Mouse (Mus musculus) forelimb bud, embryonic 11.5 days (tissue): ENCODE measurements at regions not wholly inside any gene's neighbourhood (a gene's known extent, or its start where the extent isn't known, plus 50 kb on each side); places are given as distances from the start of the nearest gene placed in this dataset.
A peak's percentile ranks its signal among the peaks of the same experiment; 100 is the strongest.
"Not testable (repeated sequence)": the region's sequence is repeated elsewhere in the genome, so short reads cannot be mapped to it uniquely, and the experiment has no call there.

Experiments used
- DNase-seq: peaks from one replicate; pipeline ENCODE4 v3.0.0-alpha.2; 2012; ENCODE audit warnings: low read depth, low spot score

GRCm38 (mm10) chr12:45287759-45288158 lies 213.2 kb upstream of the Stxbp6 start:
- DNase-seq = no peak

GRCm38 (mm10) chr12:45256309-45256708 lies 181.8 kb upstream of the Stxbp6 start:
- no peak for DNase-seq

GRCm38 (mm10) chr12:45211131-45211530 lies 136.6 kb upstream of the Stxbp6 start:
- DNase-seq = no peak

- no peak for DNase-seq
These were observed 120.9 kb upstream of the Stxbp6 start for GRCm38 (mm10) chr12:45195304-45195920.

GRCm38 (mm10) chr12:45187149-45187548 lies 112.6 kb upstream of the Stxbp6 start:
- DNase-seq = peak; percentile 56

- DNase-seq = no peak
These were observed 110.0 kb upstream of the Stxbp6 start for GRCm38 (mm10) chr12:45184510-45184909.

GRCm38 (mm10) chr12:45177454-45177853 lies 102.9 kb upstream of the Stxbp6 start:
- no peak for DNase-seq

- not testable (repeated sequence) for DNase-seq
These were observed 100.8 kb upstream of the Stxbp6 start for GRCm38 (mm10) chr12:45175259-45175658.

GRCm38 (mm10) chr12:45171927-45172642 lies 97.6 kb upstream of the Stxbp6 start:
- DNase-seq = peak; percentile 82

- DNase-seq = peak; percentile 32
These were observed 87.5 kb upstream of the Stxbp6 start for GRCm38 (mm10) chr12:45162011-45162410.

GRCm38 (mm10) chr12:45161581-45161980 lies 87.1 kb upstream of the Stxbp6 start:
- DNase-seq = not testable (repeated sequence)

GRCm38 (mm10) chr12:45158986-45159385 lies 84.5 kb upstream of the Stxbp6 start:
- no peak for DNase-seq

- no peak for DNase-seq
These were observed 63.0 kb upstream of the Stxbp6 start for GRCm38 (mm10) chr12:45137438-45138018.

- peak; percentile 38 for DNase-seq
These were observed 58.9 kb upstream of the Stxbp6 start for GRCm38 (mm10) chr12:45133415-45133814.

- DNase-seq = no peak
These were observed 56.6 kb upstream of the Stxbp6 start for GRCm38 (mm10) chr12:45131139-45131538.

GRCm38 (mm10) chr12:45125866-45126265 lies 51.4 kb upstream of the Stxbp6 start:
- DNase-seq = no peak
